In the genomic region with DNA sequence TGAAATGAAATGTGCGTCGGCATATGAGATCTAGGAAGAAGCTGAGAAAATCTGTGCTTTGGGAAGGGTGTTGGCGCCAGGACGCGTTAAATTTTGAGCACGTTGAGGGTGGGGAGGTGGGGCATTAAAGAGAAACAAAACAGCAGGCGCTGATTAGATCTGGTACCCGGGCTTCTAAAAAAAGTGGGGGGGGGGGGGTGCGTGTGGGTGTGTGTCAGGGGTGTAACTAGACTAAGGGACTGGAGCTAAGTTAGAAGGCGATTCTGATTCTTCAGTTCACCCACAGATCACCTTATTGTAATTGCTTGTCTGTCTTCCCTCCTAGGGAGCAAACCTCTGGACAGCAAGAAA, we compare ENCODE assay signal across 8 mouse cellular contexts. TPM values are rescaled to one million over a fixed set of nuclear protein-coding genes. Genes with fewer than 3 reads are reported as not detected.
DNase-seq lines count a peak whose midpoint lies in the region; ATAC-seq and TF ChIP-seq lines count a peak whose summit lies in the region.

No protein-coding gene starts in this region.

- H3K9me3 ChIP-seq in heart, embryonic 10.5 days = no peaks in the 10 kb centered on the region
- no peaks in the 10 kb centered on the region for H3K9me3 ChIP-seq in ES-Bruce4 (replicated peaks; ENCODE audit: control insufficient read depth, insufficient read depth, low read length, poor library complexity, severe bottlenecking)
- no peaks in the 10 kb centered on the region for H3K9me3 ChIP-seq in hindbrain, embryonic 10.5 days

- peaks cover 12% of the 10 kb centered on the region for H3K4me1 ChIP-seq in heart, embryonic 10.5 days
- no peaks in the 10 kb centered on the region for H3K4me1 ChIP-seq in ES-Bruce4 (ENCODE audit: control insufficient read depth, insufficient read depth, low read length)
- peaks cover 28% of the 10 kb centered on the region for H3K4me1 ChIP-seq in hindbrain, embryonic 10.5 days (replicated peaks)

- peak; percentile 9 for ATAC-seq in megakaryocyte, adult 5-6 weeks (ENCODE audit: poor library complexity, severe bottlenecking)

- H3K27ac ChIP-seq in heart, embryonic 10.5 days = peak overlapping the region; percentile 87
- peak overlapping the region; percentile 83; the same call in 1 of the 2 replicates for H3K27ac ChIP-seq in ES-Bruce4 (ENCODE audit: insufficient read depth, low read length)
- H3K27ac ChIP-seq in hindbrain, embryonic 10.5 days = peak overlapping the region; percentile 91

- no peak for DNase-seq in heart, embryonic 10.5 days (ENCODE audit: low spot score)
- DNase-seq in heart, postnatal 4 days = no peak
- no peak for DNase-seq in hindbrain, embryonic 10.5 days (ENCODE audit: low spot score)
- no peak for DNase-seq in urinary bladder, adult 2 months (ENCODE audit: low spot score)
- no peak for DNase-seq in cerebellum, postnatal 4 days (ENCODE audit: low spot score in 2 of 2)
- no peak for DNase-seq in thymus, postnatal 25 days

- H3K27me3 ChIP-seq in heart, embryonic 10.5 days (ENCODE audit: insufficient read depth, poor library complexity, severe bottlenecking) = no peaks in the 10 kb centered on the region
- no peaks in the 10 kb centered on the region for H3K27me3 ChIP-seq in ES-Bruce4 (ENCODE audit: control insufficient read depth, insufficient read depth, low read length, poor library complexity, severe bottlenecking)
- no peaks in the 10 kb centered on the region for H3K27me3 ChIP-seq in hindbrain, embryonic 10.5 days (ENCODE audit: insufficient read depth, poor library complexity, severe bottlenecking)

- 0% methylated on average over 10 of the region's 10 CpGs for WGBS in heart, embryonic 10.5 days
- under 1% methylated on average over 10 of the region's 10 CpGs for WGBS in hindbrain, embryonic 10.5 days

- TF ChIP-seq POLR2A in ES-Bruce4 (IDR thresholded peaks at IDR 0.05; ENCODE audit: insufficient read depth, low read length) = no peak

- TF ChIP-seq EP300 in ES-Bruce4 (IDR thresholded peaks at IDR 0.05; ENCODE audit: insufficient read depth, low read depth, low read length) = no peak

- peaks cover 7% of the 10 kb centered on the region; the same call in 1 of the 2 replicates for H3K36me3 ChIP-seq in heart, embryonic 10.5 days
- H3K36me3 ChIP-seq in ES-Bruce4 (ENCODE audit: control insufficient read depth, insufficient read depth, low read length, poor library complexity, severe bottlenecking) = peaks cover 4% of the 10 kb centered on the region; the same call in 1 of the 2 replicates
- peaks cover 20% of the 10 kb centered on the region for H3K36me3 ChIP-seq in hindbrain, embryonic 10.5 days

- peak overlapping the region; percentile 86 for H3K9ac ChIP-seq in ES-Bruce4 (ENCODE audit: low read depth, poor library complexity, severe bottlenecking)

- TF ChIP-seq CTCF in ES-Bruce4 (IDR thresholded peaks at IDR 0.05; ENCODE audit: low read depth, low read length) = no peak

- H3K4me3 ChIP-seq in heart, embryonic 10.5 days = peak overlapping the region; percentile 77
- peak overlapping the region; percentile 89 for H3K4me3 ChIP-seq in ES-Bruce4 (ENCODE audit: low read depth, low read length)
- H3K4me3 ChIP-seq in hindbrain, embryonic 10.5 days = peak overlapping the region; percentile 76

RNA-seq across cellular contexts. Expression of gene Aldh18a1, which starts 1.2 kb away (rescaled TPM):
- 63.9 and 66.2 TPM in 2 replicates for polyA plus RNA-seq in heart, embryonic 10.5 days (2016; fragmentation: Nextera tagmentation; extraction: Ambion mirVana)
- 10 to 100 TPM; 23.5 to 30.4 TPM for total RNA-seq in heart, postnatal 4 days (2021)
- 39.1 and 46.3 TPM in 2 replicates for polyA plus RNA-seq in ES-Bruce4 (2011; ENCODE audit: insufficient read depth, insufficient read length, low read depth, missing spikeins)
- 94.3 and 96.1 TPM in 2 replicates for polyA plus RNA-seq in hindbrain, embryonic 10.5 days (2016; fragmentation: Nextera tagmentation; extraction: Ambion mirVana)
- total RNA-seq in megakaryocyte, adult 5-6 weeks (2015) = 8.3 and 10.5 TPM in 2 replicates
- total RNA-seq in megakaryocyte, adult 5-6 weeks (2017) = 6.5 and 7.6 TPM in 2 replicates
- polyA plus RNA-seq in urinary bladder, adult 2 months (2012; rRNA removed) = 103 and 115 TPM in 2 replicates

RNA-seq across cellular contexts. Expression of gene Tctn3, which starts 22.5 kb away (rescaled TPM):
- 9.0 and 11.0 TPM in 2 replicates for polyA plus RNA-seq in heart, embryonic 10.5 days (2016; fragmentation: Nextera tagmentation; extraction: Ambion mirVana)
- 1 to 10 TPM; 7.3 to 7.8 TPM for total RNA-seq in heart, postnatal 4 days (2021)
- polyA plus RNA-seq in ES-Bruce4 (2011; ENCODE audit: insufficient read depth, insufficient read length, low read depth, missing spikeins) = 8.6 and 8.7 TPM in 2 replicates
- 12.2 and 13.7 TPM in 2 replicates for polyA plus RNA-seq in hindbrain, embryonic 10.5 days (2016; fragmentation: Nextera tagmentation; extraction: Ambion mirVana)
- 2.5 and 5.8 TPM in 2 replicates for total RNA-seq in megakaryocyte, adult 5-6 weeks (2015)
- total RNA-seq in megakaryocyte, adult 5-6 weeks (2017) = 1.6 and 3.2 TPM in 2 replicates
- polyA plus RNA-seq in urinary bladder, adult 2 months (2012; rRNA removed) = 10.4 and 10.6 TPM in 2 replicates

RNA-seq across cellular contexts. Expression of gene Entpd1, which starts 22.7 kb away (rescaled TPM):
- 6.3 and 10.3 TPM in 2 replicates for polyA plus RNA-seq in heart, embryonic 10.5 days (2016; fragmentation: Nextera tagmentation; extraction: Ambion mirVana)
- 10 to 100 TPM; 32.3 to 33.3 TPM for total RNA-seq in heart, postnatal 4 days (2021)
- 2.1 TPM in 1 of 2 replicates, not detected in the other for polyA plus RNA-seq in ES-Bruce4 (2011; ENCODE audit: insufficient read depth, insufficient read length, low read depth, missing spikeins)
- 4.5 and 5.0 TPM in 2 replicates for polyA plus RNA-seq in hindbrain, embryonic 10.5 days (2016; fragmentation: Nextera tagmentation; extraction: Ambion mirVana)
- 21.8 and 22.3 TPM in 2 replicates for total RNA-seq in megakaryocyte, adult 5-6 weeks (2015)
- 44.0 and 51.9 TPM in 2 replicates for total RNA-seq in megakaryocyte, adult 5-6 weeks (2017)
- 82.5 and 102 TPM in 2 replicates for polyA plus RNA-seq in urinary bladder, adult 2 months (2012; rRNA removed)
